Mouse (Mus musculus) heart, embryonic 15.5 days (tissue): ENCODE results near the gene Apoc2. TPM values are rescaled to one million over a fixed set of nuclear protein-coding genes. Genes with fewer than 3 reads are reported as not detected.
A peak's percentile ranks its signal among the peaks of the same experiment; 100 is the strongest.

Experiments used
- ATAC-seq: fragments of 200-750 bp; cut with Nextera tagmentation; replicated peaks from 2 replicates; pipeline ENCODE4 v1.8.0; 2017; ENCODE audit warnings: low read depth, moderate TSS enrichment; ENCODE audit not compliant: insufficient number of reproducible peaks, insufficient read depth, low FRiP score
- H3K27ac ChIP-seq: fragments of 300-500 bp; sonication (generic); 2 replicates; pipeline ENCODE4 v1.5.1; 2015; ENCODE audit warnings: mild to moderate bottlenecking, inconsistent platforms
- H3K27me3 ChIP-seq: fragments of 300-500 bp; sonication (generic); 2 replicates; pipeline ENCODE4 v1.6.1; 2015; ENCODE audit warnings: inconsistent platforms
- H3K36me3 ChIP-seq: fragments of 300-500 bp; sonication (generic); 2 replicates; pipeline ENCODE4 v1.6.1; 2015; ENCODE audit warnings: mild to moderate bottlenecking, inconsistent platforms
- H3K4me1 ChIP-seq: fragments of 300-500 bp; sonication (generic); replicated peaks from 2 replicates; pipeline ENCODE4 v1.6.1; 2015; ENCODE audit warnings: inconsistent platforms
- H3K4me2 ChIP-seq: fragments of 300-500 bp; sonication (generic); 2 replicates; pipeline ENCODE4 v1.6.1; 2015; ENCODE audit warnings: inconsistent platforms, mild to moderate bottlenecking, moderate library complexity
- H3K4me3 ChIP-seq: fragments of 300-500 bp; sonication (generic); 2 replicates; pipeline ENCODE4 v1.5.1; 2015; ENCODE audit warnings: mild to moderate bottlenecking, inconsistent platforms
- H3K9ac ChIP-seq: fragments of 300-500 bp; sonication (generic); 2 replicates; pipeline ENCODE4 v1.6.1; 2015; ENCODE audit warnings: mild to moderate bottlenecking, inconsistent platforms
- H3K9me3 ChIP-seq: fragments of 300-500 bp; sonication (generic); replicated peaks from 2 replicates; pipeline ENCODE4 v1.6.1; 2016; ENCODE audit warnings: inconsistent platforms
- WGBS: fragments of 180-500 bp; shearing (Covaris S2); methylation state at CpG from one replicate; pipeline ENCODE4 v1.1.7; 2015; ENCODE audit warnings: mixed read lengths; 5-methylcytosine and 5-hydroxymethylcytosine counted together
- polyA plus RNA-seq: library from polyadenylated mRNA; unstranded; fragments of >200 nt; fragmentation: Nextera tagmentation; extraction: Ambion mirVana; gene quantifications from 2 replicates; pipeline ENCODE4 v1.2.1, GENCODE M21; 2015

Gene Apoc2
- polyA plus RNA-seq, 1 experiment from 2014 or later = 2.0 TPM

DNA sequence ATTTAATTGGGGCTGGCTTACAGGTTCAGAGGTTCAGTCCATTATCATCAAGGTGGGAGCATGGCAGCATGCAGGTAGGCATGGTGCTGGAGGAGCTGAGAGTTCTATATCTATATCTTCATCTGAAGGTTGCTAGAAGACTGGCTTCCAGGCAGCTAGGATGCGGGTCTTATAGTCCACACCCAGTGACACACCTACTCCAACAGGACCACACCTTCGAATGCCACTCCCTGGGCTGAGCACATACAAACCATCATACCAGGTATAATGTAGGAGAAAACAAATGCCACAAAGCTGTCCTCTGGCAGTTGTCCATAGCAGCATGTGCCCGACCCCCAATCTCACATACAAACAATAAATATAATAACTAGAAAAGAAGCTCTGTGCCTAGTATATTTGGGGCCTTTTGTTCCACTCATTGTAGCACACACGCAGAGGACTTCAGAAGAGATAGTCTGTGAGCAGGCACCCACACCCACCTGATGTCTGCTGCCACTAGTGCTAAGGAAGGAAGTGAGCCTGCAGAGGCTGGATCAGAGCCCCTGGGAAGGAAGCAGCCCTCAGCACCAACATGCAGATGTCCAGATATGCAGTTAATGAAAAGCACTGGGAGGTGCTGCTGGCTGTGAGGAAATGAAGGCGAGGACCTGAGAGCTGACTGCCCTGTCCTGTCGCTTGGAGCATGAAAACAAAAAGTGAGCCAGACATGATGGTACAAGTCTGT, 26.5 kb downstream of the Apoc2 start:
- no peaks in the 10 kb centered on the region for H3K27me3 ChIP-seq
- no peaks in the 10 kb centered on the region; the same call in none of the 2 replicates for H3K4me1 ChIP-seq
- H3K36me3 ChIP-seq = peaks cover 70% of the 10 kb centered on the region
- H3K4me3 ChIP-seq = no peak overlapping the region
- no peak overlapping the region for H3K9ac ChIP-seq
- no peak overlapping the region for H3K27ac ChIP-seq
- H3K9me3 ChIP-seq = no peaks in the 10 kb centered on the region
- H3K4me2 ChIP-seq = no peak overlapping the region
- no peak for ATAC-seq
- WGBS = 77% methylated on average over 6 of the region's 6 CpGs

DNA sequence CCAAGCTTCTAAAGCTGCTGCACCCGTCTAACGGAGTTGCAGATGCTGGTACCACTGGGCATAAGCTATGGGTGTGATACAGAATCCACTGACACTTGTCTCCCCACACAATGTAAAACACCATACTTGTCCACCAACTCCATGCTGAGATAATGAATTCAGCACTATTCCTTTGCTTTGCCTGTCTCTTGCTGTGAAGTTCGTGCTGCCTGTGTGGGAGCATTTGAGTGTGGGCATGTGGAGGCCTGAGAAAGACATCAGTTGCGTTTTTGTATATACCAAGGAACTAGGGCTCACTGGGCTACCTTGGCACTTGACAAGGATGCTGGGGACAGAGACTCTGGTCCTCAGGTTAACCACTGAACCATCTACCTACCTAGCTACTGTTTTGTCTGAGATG, 36.5 kb downstream of the Apoc2 start:
- Histone ChIP-seq H3K27ac (no peak overlapping the region), H3K4me2 (no peak overlapping the region), H3K4me3 (no peak overlapping the region), H3K9me3 (no peaks in the 10 kb centered on the region), H3K4me1 (peaks cover 6% of the 10 kb centered on the region), H3K9ac (no peak overlapping the region), H3K27me3 (no peaks in the 10 kb centered on the region), H3K36me3 (peaks cover 85% of the 10 kb centered on the region)
- WGBS = 92% methylated on average over 4 of the region's 4 CpGs
- no peak for ATAC-seq

DNA sequence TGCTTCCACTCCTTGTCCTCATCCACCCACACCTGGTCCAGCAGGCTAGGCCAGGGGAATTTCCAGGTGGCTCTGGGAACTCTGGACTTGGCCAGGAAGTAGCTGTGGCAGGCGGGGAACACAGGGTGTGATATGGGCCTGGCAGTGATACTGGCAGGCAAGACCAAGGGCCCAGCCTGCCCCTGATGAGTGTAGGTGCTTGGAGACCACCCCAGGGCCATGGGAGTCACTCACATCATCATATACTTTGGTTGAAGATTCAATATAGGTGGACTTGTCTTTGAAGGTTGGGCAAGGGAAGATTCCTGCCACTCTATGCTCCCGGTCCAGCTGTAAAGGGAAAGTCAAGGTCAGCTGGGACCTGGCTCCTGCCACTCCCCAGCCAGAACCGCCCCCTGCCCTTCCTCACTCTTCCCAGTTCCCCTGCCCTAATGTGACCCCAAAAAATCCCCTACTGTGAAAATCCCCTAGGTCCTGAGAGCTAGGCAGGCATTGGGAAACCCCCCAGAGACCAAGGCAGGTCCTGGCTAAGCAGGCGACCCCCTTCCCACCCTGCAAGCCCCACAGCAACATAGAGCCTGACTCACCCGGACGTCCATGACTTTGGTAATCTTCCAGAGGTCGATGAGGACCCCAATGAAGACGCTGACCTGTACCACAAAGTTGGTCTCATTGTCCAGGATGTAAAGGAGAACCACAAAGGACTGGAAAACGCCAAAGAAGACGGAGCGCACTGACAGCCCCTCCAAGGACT, 42.5 kb downstream of the Apoc2 start:
- 86% methylated on average over 11 of the region's 11 CpGs for WGBS
- Histone ChIP-seq H3K4me1 (peaks cover 13% of the 10 kb centered on the region), H3K9ac (no peak overlapping the region), H3K4me2 (no peak overlapping the region), H3K4me3 (no peak overlapping the region), H3K36me3 (peaks cover 73% of the 10 kb centered on the region), H3K27me3 (no peaks in the 10 kb centered on the region), H3K27ac (no peak overlapping the region), H3K9me3 (no peaks in the 10 kb centered on the region)
- ATAC-seq = no peak

DNA sequence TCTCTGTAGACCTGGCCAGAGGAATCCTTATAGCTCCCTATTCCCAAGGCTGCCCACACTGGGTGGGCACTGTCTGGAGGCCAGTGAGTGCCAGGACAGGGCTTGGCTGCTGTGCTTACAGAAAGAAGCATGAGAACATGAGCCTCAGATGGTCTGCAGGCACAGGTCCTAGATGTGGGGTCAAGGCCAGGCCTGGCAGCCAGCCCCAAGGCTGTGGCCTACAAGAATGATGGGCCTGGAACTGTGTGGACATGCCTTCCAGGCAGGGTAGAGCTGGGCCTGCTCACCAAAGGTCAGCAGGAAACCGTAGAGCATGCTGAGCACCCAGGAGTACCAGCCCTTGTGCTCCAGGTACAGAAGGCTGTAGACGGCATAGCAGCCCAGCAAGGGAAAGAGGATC, 43.1 kb downstream of the Apoc2 start:
- no peaks in the 10 kb centered on the region for H3K9me3 ChIP-seq
- no peak overlapping the region for H3K9ac ChIP-seq
- no peaks in the 10 kb centered on the region for H3K27me3 ChIP-seq
- peaks cover 69% of the 10 kb centered on the region for H3K36me3 ChIP-seq
- WGBS = 88% methylated on average over 2 of the region's 2 CpGs
- no peak overlapping the region for H3K4me3 ChIP-seq
- no peak overlapping the region for H3K4me2 ChIP-seq
- ATAC-seq = no peak
- H3K4me1 ChIP-seq = peaks cover 15% of the 10 kb centered on the region
- no peak overlapping the region for H3K27ac ChIP-seq

DNA sequence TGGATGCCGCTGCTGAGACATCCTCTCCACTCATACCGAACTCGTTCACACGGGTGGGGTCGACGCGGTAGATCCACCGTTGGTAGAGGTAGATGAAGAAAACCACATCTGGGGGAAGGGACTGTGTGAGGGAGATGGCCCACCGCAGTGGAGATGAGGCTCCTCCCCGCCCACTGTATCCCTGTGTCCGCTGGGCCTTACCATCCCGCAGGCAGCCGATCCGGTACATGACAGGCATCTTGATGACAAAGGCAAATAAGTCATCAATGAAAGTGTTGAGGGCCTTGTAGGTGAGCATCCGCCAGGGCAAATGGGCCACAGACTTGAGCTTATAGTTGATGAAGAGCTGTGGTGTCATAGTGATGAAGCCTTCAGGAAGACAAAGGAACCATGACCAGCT, 43.9 kb downstream of the Apoc2 start:
- Histone ChIP-seq H3K4me3 (no peak overlapping the region), H3K4me2 (no peak overlapping the region), H3K9ac (no peak overlapping the region), H3K27me3 (no peaks in the 10 kb centered on the region), H3K27ac (no peak overlapping the region), H3K9me3 (no peaks in the 10 kb centered on the region), H3K36me3 (peaks cover 62% of the 10 kb centered on the region), H3K4me1 (peaks cover 18% of the 10 kb centered on the region)
- no peak for ATAC-seq
- 92% methylated on average over 15 of the region's 15 CpGs for WGBS

DNA sequence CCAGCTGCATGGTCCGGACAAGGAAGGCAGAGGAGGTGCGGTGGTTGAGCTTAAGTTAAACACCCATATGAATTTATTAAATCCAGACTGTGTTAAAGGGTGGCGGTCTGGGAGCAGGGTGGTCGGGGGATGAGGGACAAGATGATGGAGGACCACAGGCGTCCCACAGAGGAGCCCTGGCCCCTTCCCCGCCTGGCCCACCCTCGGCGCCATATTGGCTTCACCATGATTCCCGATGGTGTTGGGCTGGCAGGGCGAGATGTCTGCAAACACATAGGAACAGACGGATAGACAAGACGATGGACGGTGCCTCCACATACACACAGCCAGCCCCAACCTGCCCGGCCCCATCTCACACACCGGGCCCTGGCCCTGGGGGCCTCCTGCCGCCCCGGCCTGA, 44.5 kb downstream of the Apoc2 start:
- 84% methylated on average over 17 of the region's 17 CpGs for WGBS
- no peak for ATAC-seq

DNA sequence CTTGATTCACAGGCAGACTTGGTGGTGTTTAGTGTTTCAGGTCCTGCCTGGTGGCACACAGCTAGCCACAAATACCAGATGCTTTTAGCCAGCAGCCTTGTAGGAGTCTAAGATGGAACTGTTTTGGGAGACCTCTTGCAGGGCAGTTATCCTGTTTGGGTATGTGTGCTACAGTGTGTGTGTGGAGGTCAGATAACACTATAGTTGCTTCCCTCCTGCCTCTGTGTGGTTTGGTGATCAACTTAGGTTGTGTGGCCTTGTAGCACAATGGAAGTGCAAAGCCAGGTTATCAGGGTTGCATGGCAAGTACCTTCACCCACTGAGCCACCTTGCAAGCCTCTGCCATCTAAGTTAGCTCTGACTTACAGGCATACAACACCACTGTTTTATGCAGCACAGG, 45.0 kb downstream of the Apoc2 start:
- Histone ChIP-seq H3K4me3 (no peak overlapping the region), H3K27ac (no peak overlapping the region), H3K36me3 (peaks cover 51% of the 10 kb centered on the region), H3K4me2 (no peak overlapping the region), H3K9ac (no peak overlapping the region), H3K4me1 (peaks cover 28% of the 10 kb centered on the region), H3K9me3 (no peaks in the 10 kb centered on the region), H3K27me3 (no peaks in the 10 kb centered on the region)
- ATAC-seq = no peak

More for the DNA sequence above, 44.5 kb downstream of the Apoc2 start:
- H3K9me3 ChIP-seq = no peaks in the 10 kb centered on the region
- no peak overlapping the region for H3K4me2 ChIP-seq
- no peaks in the 10 kb centered on the region for H3K27me3 ChIP-seq
- no peak overlapping the region for H3K4me3 ChIP-seq
- H3K4me1 ChIP-seq = peaks cover 23% of the 10 kb centered on the region
- peaks cover 56% of the 10 kb centered on the region for H3K36me3 ChIP-seq
- H3K9ac ChIP-seq = no peak overlapping the region
- H3K27ac ChIP-seq = no peak overlapping the region

DNA sequence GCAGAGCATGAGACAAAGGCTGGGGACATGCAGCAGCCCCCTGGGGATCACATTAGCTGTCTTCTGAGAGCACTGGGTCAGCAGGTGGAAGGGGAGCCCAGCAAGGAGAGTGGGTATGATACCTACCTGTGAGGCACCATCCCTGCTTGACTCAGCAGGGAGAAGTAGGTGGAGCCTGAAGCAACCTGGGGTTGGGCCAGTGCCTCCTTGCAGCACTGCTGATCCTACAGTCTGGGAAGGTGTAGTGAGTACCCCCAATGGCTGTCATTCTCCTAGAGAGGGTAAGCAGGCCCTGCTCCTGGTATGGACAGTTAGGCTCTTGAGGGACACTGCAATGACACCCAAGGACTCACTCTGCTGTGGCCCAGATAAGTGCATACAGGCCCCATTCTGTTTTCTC, 45.5 kb downstream of the Apoc2 start:
- no peak overlapping the region for H3K27ac ChIP-seq
- H3K4me3 ChIP-seq = no peak overlapping the region
- H3K4me2 ChIP-seq = no peak overlapping the region
- no peak overlapping the region for H3K9ac ChIP-seq
- no peak for ATAC-seq
- no peaks in the 10 kb centered on the region for H3K9me3 ChIP-seq
- H3K27me3 ChIP-seq = no peaks in the 10 kb centered on the region
- H3K36me3 ChIP-seq = peaks cover 48% of the 10 kb centered on the region
- H3K4me1 ChIP-seq = peaks cover 28% of the 10 kb centered on the region

DNA sequence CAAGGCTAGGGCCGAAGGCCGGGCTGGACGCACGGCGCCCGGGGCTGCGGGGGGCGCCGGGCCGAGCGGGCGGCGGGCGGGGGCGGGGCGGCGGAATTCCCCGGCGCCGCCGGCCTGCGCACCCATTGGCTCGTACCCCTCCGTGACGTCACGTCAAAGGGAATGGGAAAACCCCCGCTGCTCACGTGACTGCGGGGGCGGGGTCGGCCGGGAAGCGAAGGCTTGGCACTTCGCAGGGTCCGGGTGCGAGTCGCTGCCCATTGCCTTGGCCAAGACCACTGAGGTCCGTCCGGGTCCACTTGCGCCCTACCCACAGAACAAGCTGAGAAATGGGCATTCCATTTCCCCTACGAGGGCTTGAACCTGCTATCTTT, 48.4 kb downstream of the Apoc2 start, which contains the start of gene Relb:
Gene Relb, minus strand, starts transcription at position 78 of the 374 bp plus-strand sequence.
- Histone ChIP-seq H3K4me1 (peaks cover 15% of the 10 kb centered on the region), H3K4me3 (peak within 1 kb of the TSS; percentile 65), H3K9ac (peak within 1 kb of the TSS; percentile 56), H3K27ac (peak within 1 kb of the TSS; percentile 83), H3K27me3 (no peaks in the 10 kb centered on the region), H3K9me3 (no peaks in the 10 kb centered on the region), H3K36me3 (peaks cover 25% of the 10 kb centered on the region), H3K4me2 (peak within 1 kb of the TSS; percentile 88)
- peak; percentile 67 for ATAC-seq
- WGBS = 0% methylated on average over 30 of the region's 41 CpGs

DNA sequence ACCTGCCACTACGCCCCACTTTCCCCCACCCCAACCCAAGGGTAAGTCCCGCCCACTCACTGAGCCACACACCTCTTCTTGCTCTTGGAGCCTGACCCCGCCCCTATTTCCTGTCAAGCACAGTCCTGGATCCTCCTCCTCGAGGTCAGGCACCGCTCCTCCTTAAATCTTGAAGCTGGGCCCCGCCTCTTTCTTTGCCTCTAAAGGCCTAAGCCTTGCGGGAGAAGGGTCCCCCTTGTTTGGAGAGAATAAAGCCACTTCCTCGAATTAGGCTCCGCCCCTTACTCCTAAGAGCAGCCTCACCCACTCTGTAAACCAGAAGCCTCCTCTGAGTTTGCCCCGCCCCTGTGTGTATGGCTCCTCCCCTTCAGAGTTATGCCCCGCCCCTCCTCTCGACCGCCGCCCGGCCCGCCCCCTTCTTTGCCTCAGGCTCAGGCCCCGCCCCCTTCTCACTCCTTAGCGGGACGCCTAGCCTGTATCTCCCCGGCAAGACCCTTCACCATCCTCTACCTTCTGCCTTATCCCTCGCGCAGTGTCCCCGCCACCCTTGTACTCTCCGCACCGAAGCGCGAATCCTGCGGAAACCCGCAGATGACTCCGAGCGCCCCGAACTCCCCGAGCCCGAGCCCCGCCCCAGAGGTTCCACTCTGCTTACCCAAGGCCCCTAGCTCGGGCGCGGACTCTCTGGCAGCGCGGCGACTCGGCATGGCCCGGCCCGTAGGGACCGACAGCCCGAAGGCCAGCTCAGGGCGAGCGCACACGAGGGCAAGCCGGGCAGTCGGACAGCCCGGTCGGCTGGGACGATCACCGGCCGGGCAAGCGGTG, 49.0 kb downstream of the Apoc2 start:
- peak overlapping the region; percentile 83 for H3K27ac ChIP-seq
- peak overlapping the region; percentile 88 for H3K4me2 ChIP-seq
- peak; percentile 85 for ATAC-seq
- H3K9ac ChIP-seq = peak overlapping the region; percentile 56
- peaks cover 15% of the 10 kb centered on the region for H3K4me1 ChIP-seq
- H3K9me3 ChIP-seq = no peaks in the 10 kb centered on the region
- H3K36me3 ChIP-seq = peaks cover 19% of the 10 kb centered on the region
- 1% methylated on average over 57 of the region's 57 CpGs for WGBS
- peak overlapping the region; percentile 65 for H3K4me3 ChIP-seq
- H3K27me3 ChIP-seq = no peaks in the 10 kb centered on the region

DNA sequence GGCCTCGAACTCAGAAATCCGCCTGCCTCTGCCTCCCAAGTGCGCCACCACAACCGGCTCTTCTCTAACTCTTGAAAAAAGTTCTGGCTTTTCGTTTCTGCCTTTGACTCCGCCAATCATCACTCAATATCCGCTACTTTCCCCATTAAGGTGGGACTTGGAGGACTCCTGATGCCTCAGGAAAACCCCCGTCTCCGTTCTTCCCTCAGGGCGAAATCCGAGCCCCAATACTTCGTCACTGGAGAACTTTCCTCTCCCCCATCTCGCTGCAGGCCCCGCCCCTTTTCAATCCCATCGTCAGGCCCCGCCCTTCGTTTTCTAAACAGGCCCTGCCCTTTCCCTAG, 49.6 kb downstream of the Apoc2 start:
- Histone ChIP-seq H3K4me1 (peaks cover 15% of the 10 kb centered on the region), H3K27ac (peak overlapping the region; percentile 83), H3K36me3 (peaks cover 13% of the 10 kb centered on the region), H3K4me3 (peak overlapping the region; percentile 65), H3K27me3 (no peaks in the 10 kb centered on the region), H3K4me2 (peak overlapping the region; percentile 88), H3K9me3 (no peaks in the 10 kb centered on the region), H3K9ac (no peak overlapping the region)
- WGBS = 14% methylated on average over 17 of the region's 17 CpGs
- no peak for ATAC-seq
